Mouse (Mus musculus) hindbrain, embryonic 14.5 days (tissue): ENCODE results near the gene Grid2. TPM values are rescaled to one million over a fixed set of nuclear protein-coding genes. Genes with fewer than 3 reads are reported as not detected.

Experiments used
- ATAC-seq: fragments of 200-750 bp; cut with Nextera tagmentation; 2 replicates; pipeline ENCODE4 v1.8.0; 2017; ENCODE audit warnings: moderate number of reproducible peaks, mild to moderate bottlenecking, moderate TSS enrichment, moderate library complexity; ENCODE audit not compliant: low FRiP score
- DNase-seq: peaks from one replicate; pipeline ENCODE4 v3.0.0-alpha.2; 2015; ENCODE audit warnings: low spot score
- H3K27ac ChIP-seq: fragments of 300-500 bp; sonication (generic); 2 replicates; pipeline ENCODE4 v1.5.1; 2014; ENCODE audit warnings: mild to moderate bottlenecking, moderate library complexity
- H3K27me3 ChIP-seq: fragments of 300-500 bp; sonication (generic); 2 replicates; pipeline ENCODE4 v1.6.1; 2014; ENCODE audit warnings: mild to moderate bottlenecking, low read length, mixed read lengths; ENCODE audit not compliant: control insufficient read depth, insufficient read depth
- H3K36me3 ChIP-seq: fragments of 300-500 bp; sonication (generic); replicated peaks from 2 replicates; pipeline ENCODE4 v1.6.1; 2014; ENCODE audit not compliant: control insufficient read depth, insufficient read depth
- H3K4me1 ChIP-seq: fragments of 300-500 bp; sonication (generic); replicated peaks from 2 replicates; pipeline ENCODE4 v1.6.1; 2014; ENCODE audit warnings: antibody characterized with exemption, low read length, mixed read lengths; ENCODE audit not compliant: control insufficient read depth, insufficient read depth
- H3K4me2 ChIP-seq: fragments of 300-500 bp; sonication (generic); replicated peaks from 2 replicates; pipeline ENCODE4 v1.6.1; 2014; ENCODE audit warnings: mild to moderate bottlenecking, moderate library complexity
- H3K4me3 ChIP-seq: fragments of 300-500 bp; sonication (generic); replicated peaks from 2 replicates; pipeline ENCODE4 v1.5.1; 2014; ENCODE audit warnings: mild to moderate bottlenecking, low read length
- H3K9ac ChIP-seq: fragments of 300-500 bp; sonication (generic); 2 replicates; pipeline ENCODE4 v1.6.1; 2014
- H3K9me3 ChIP-seq: fragments of 300-500 bp; sonication (generic); 2 replicates; pipeline ENCODE4 v1.6.1; 2016; ENCODE audit warnings: low read length; ENCODE audit not compliant: control insufficient read depth
- WGBS: fragments of 180-500 bp; shearing (Covaris S2); extraction: QIAGEN DNeasy Blood & Tissue Kit; methylation state at CpG from one replicate; pipeline ENCODE4 v1.1.7; 2014; 5-methylcytosine and 5-hydroxymethylcytosine counted together
- polyA plus RNA-seq: library from polyadenylated mRNA; unstranded; fragments of >200 nt; fragmentation: Nextera tagmentation; extraction: Ambion mirVana; gene quantifications from 2 replicates; pipeline ENCODE4 v1.2.1, GENCODE M21; 2014

The Grid2 gene
- polyA plus RNA-seq, 1 experiment from 2014 or later, result 18.1 TPM

DNA sequence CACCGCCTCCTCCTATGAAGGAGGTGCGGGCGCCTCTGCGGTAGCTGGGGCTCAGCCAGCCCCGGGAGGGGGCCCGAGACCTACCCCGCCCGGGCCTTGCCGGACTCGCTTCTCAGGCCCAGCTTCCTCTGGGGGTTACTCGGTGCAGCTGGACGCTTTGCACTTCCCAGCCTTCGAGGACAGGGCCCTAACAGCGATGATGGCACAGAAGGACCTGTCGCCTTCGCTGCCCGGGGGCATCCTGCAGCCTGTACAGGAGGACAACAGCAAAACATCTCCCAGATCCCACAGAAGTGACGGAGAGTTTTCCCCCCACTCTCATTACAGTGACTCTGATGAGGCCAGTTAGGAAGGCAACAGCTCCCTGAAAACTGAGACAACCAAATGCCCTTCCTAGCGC is 1474.4 kb downstream of the Grid2 start:
- peaks cover 80% of the 10 kb centered on the region for H3K27me3 ChIP-seq

DNA sequence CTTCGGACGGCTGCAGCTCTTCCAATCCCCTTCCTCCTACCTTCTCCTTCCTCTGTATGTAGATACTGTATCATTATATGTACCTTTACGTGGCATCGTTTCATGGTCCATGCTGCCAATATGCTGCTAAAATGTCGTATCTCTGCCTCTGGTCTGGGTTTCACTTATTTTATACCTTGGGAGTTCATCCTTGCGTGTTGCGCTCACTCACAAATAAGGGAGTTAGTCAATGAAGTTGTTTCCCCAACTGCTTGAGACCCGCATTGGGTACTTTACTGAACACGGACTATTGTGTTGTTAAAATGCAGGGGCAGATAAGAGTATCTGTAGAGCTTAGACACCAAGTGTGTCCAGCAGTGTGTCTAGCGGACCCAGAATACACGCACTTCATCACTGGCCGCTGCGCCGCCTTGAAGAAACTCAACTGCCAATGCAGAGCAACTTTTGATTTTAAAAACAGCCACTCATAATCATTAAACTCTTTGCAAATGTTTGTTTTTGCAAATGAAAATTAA is 1474.9 kb downstream of the Grid2 start:
- no peak for ATAC-seq
- H3K4me1 ChIP-seq, result peaks cover 21% of the 10 kb centered on the region
- H3K27me3 ChIP-seq, result peaks cover 85% of the 10 kb centered on the region
- 0 out of 2 replicates have a peak overlapping the region, but pooled peaks have one; percentile 3 for H3K27ac ChIP-seq
- no peaks in the 10 kb centered on the region for H3K36me3 ChIP-seq
- peak; percentile 25 for DNase-seq
- WGBS, result 3% methylated on average over 14 of the region's 14 CpGs
- H3K4me2 ChIP-seq, result no peak overlapping the region; the same call in 1 of the 2 replicates
- peak overlapping the region; percentile 29 for H3K4me3 ChIP-seq
- no peak overlapping the region for H3K9ac ChIP-seq
- H3K9me3 ChIP-seq, result no peaks in the 10 kb centered on the region

More for the DNA sequence above, 1474.4 kb downstream of the Grid2 start:
- peak overlapping the region; percentile 2; the same call in 1 of the 2 replicates for H3K9ac ChIP-seq
- H3K9me3 ChIP-seq, result no peaks in the 10 kb centered on the region
- ATAC-seq (peak; percentile 3; the same call in 1 of the 2 replicates), DNase-seq (no peak)
- H3K27ac ChIP-seq, result 0 out of 2 replicates have a peak overlapping the region, but pooled peaks have one; percentile 3
- WGBS, result 2% methylated on average over 19 of the region's 19 CpGs
- peaks cover 21% of the 10 kb centered on the region for H3K4me1 ChIP-seq
- H3K36me3 ChIP-seq, result no peaks in the 10 kb centered on the region
- peak overlapping the region; percentile 54 for H3K4me2 ChIP-seq
- peak overlapping the region; percentile 29 for H3K4me3 ChIP-seq

DNA sequence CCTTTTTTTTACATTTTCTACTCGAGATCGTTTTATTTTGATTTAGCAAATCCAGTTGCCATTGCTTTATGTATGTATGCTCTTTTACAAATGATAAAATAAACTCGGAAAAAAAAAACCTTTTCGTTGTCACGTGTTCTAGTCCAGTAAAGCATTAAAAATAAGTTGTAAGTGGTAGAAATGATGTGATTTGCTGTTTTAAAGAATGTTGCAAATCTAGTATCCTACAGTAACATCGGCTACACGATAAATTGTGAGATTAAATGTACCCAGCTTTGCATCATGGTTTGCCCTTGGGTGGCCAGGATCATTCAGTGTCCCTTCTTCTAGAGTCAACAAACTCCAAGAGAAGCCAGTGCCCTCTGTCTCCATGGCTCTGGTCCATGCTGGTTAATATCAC is 1475.5 kb downstream of the Grid2 start:
- ATAC-seq (no peak), DNase-seq (no peak)
- Histone ChIP-seq H3K27me3 (peaks cover 90% of the 10 kb centered on the region), H3K4me2 (no peak overlapping the region), H3K27ac (no peak overlapping the region), H3K9ac (no peak overlapping the region), H3K36me3 (no peaks in the 10 kb centered on the region), H3K4me3 (0 out of 2 replicates have a peak overlapping the region, but pooled peaks have one; percentile 29), H3K9me3 (no peaks in the 10 kb centered on the region), H3K4me1 (peaks cover 21% of the 10 kb centered on the region)
- 7% methylated on average over 7 of the region's 7 CpGs for WGBS

DNA sequence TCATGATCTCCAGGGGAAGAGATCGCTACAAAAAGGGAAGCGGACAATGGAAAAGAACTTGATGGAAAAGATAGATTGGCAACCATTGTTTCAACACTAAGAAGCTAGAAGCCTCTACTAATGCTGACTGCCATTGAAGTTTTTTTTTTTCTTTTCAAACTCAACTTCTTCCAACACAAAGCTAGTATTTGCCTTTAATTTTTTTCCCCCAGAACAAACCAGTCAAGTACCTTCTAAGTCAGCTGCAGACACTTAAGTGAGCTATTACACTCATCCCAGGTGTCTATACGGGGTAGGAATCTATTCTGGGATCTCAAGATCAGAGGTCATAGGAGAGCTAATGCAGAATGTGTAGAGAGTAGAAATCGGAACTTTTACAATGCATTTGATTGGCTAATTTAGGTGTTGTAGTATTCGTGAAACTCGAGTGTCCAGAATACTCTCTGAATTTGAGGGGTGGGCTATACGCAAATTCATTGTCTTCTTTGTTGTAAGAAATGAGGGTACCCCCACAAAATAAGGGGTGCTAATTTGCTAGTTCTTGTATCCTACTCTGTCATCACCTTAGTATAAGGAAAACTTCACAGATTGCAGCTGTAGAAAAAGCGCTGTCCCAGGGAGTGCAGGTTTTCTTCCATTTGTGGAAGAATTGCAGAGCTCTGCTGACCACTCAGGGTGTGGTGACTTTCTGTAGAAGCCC is 1476.1 kb downstream of the Grid2 start:
- Histone ChIP-seq H3K27ac (no peak overlapping the region), H3K4me1 (peaks cover 21% of the 10 kb centered on the region), H3K27me3 (peaks cover 91% of the 10 kb centered on the region), H3K4me3 (no peak overlapping the region), H3K9ac (no peak overlapping the region), H3K36me3 (no peaks in the 10 kb centered on the region), H3K4me2 (no peak overlapping the region), H3K9me3 (no peaks in the 10 kb centered on the region)
- ATAC-seq (no peak), DNase-seq (no peak)
- WGBS, result 3% methylated on average over 8 of the region's 8 CpGs

DNA sequence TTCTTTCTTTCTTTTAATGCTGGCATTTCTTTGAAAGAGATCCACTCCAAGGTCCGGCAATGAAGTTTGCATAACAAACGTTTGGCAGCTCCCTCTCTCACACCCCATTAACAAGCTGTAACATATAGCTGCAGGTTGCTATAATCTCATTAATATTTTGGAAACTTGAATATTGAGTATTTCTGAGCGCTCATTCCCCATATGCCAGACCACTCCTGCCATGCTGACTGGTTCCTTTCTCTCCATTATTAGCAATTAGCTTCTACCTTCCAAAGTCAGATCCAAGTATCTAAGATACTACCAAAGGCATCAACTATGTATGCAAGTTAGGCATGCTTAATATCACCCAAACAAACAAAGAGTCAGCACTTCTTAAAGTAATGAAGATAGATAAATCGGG is 1477.6 kb downstream of the Grid2 start:
- no peaks in the 10 kb centered on the region for H3K36me3 ChIP-seq
- no peaks in the 10 kb centered on the region for H3K9me3 ChIP-seq
- DNase-seq (no peak), ATAC-seq (no peak)
- H3K9ac ChIP-seq, result no peak overlapping the region
- no peak overlapping the region for H3K4me2 ChIP-seq
- peaks cover 83% of the 10 kb centered on the region for H3K27me3 ChIP-seq
- WGBS, result under 1% methylated on average over 4 of the region's 4 CpGs
- H3K4me1 ChIP-seq, result peaks cover 21% of the 10 kb centered on the region
- H3K27ac ChIP-seq, result no peak overlapping the region
- no peak overlapping the region for H3K4me3 ChIP-seq

DNA sequence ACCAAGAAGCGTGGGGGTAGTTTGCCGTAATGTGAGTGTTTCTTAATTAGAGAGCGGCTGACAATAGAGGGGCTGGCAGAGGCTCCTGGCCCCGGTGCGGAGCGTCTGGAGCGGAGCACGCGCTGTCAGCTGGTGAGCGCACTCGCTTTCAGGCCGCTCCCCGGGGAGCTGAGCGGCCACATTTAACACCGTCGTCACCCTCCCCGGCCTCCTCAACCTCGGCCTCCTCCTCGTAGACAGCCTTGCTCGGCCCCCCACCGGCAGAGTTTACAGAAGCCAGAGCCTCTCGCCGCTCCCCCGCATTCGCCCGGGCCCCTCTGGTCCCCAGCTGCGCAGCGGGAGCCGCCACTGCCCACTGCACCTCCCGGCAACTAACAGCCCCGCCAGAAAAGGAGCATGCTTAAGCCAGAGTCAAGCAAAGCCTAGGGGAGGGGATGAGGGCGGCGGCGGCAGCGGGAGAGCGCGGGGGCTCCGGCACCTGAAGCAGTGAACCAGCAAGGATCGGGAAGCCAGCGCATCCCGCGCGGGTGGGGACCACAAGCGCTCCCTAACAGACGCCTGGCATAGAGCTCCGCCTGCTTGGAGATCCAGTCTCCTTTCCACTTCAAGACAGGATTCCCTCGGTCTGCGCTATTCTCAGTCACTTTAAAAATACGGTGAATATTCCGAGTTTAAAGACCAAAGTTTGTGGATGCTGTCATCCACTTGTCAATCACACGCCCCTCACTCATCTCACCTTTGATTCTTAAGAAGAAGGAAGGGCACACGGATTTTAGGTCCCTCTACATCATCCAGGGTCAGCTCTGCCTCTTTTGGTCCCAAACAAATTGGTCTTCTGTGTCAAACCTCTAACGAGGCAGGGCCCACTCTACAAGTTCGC is 1479.0 kb downstream of the Grid2 start:
- 3% methylated on average over 50 of the region's 54 CpGs for WGBS
- H3K9me3 ChIP-seq, result no peaks in the 10 kb centered on the region
- H3K27ac ChIP-seq, result no peak overlapping the region
- H3K36me3 ChIP-seq, result no peaks in the 10 kb centered on the region
- peaks cover 8% of the 10 kb centered on the region for H3K4me1 ChIP-seq
- H3K4me2 ChIP-seq, result peak overlapping the region; percentile 90
- H3K9ac ChIP-seq, result peak overlapping the region; percentile 55
- ATAC-seq (peak; percentile 84), DNase-seq (peak; percentile 56)
- peaks cover 74% of the 10 kb centered on the region for H3K27me3 ChIP-seq
- H3K4me3 ChIP-seq, result peak overlapping the region; percentile 44

DNA sequence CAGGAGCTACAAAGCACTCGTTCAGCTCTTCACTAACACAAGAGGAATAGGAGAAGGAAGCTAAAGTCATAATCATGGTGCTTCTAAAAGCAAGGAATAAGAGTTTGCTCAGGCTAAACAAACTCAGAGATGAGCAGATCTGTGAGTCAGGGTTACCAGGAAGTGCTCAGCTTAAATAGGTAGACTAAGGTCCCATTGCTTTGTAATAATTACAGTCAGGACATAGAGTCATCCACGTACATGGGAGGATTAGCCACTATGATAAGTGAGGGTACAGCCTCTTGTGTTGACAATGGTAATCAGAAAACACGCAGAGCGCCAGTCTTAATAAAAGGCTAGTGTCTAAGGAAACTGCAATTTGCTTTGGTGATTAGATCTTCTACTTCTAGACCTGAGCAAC is 1480.6 kb downstream of the Grid2 start:
- Histone ChIP-seq H3K4me3 (no peak overlapping the region), H3K9ac (no peak overlapping the region), H3K4me1 (peaks cover 5% of the 10 kb centered on the region), H3K4me2 (no peak overlapping the region), H3K27ac (no peak overlapping the region), H3K27me3 (peaks cover 68% of the 10 kb centered on the region), H3K9me3 (no peaks in the 10 kb centered on the region), H3K36me3 (no peaks in the 10 kb centered on the region)
- 75% methylated on average over 4 of the region's 4 CpGs for WGBS
- DNase-seq (no peak), ATAC-seq (no peak)

DNA sequence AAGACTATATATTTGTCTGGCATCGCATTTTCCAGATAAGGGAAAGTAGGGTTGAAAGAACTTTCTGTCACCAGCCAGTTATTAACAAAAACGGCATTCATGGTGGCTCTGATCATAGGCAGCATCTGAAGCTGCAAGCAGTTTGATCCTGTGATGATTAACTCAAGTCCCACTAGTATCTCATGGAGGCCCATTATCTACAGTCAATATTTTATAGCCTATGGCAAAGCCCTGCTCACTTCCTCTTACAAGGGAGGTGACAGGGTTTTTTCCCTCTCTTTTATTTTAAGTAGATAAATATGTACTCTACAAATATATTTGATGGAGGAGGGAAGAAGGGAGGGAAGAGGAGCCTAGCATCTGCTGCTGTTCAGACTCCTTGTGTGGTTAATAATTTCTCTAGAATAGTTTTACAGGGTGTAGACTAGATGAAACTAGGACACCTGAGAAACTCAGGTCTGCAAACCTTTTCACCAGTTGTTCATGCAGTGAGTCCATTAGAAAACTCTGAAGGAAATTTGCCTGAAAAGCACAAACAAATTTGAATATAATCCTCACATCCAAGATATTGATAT is 1487.3 kb downstream of the Grid2 start:
- Histone ChIP-seq H3K4me2 (no peak overlapping the region), H3K4me1 (no peaks in the 10 kb centered on the region), H3K27ac (no peak overlapping the region), H3K9me3 (no peaks in the 10 kb centered on the region), H3K9ac (no peak overlapping the region), H3K4me3 (no peak overlapping the region), H3K27me3 (peaks cover 10% of the 10 kb centered on the region; the same call in 1 of the 2 replicates), H3K36me3 (no peaks in the 10 kb centered on the region)
- DNase-seq (no peak), ATAC-seq (no peak)
- WGBS, result 87% methylated on average over 2 of the region's 2 CpGs
